Mouse (Mus musculus) heart, adult 8-10 months (tissue): ENCODE measurements around the gene Gm45837. TPM values are rescaled to one million over a fixed set of nuclear protein-coding genes. Genes with fewer than 3 reads are reported as not detected.
A peak's percentile ranks its signal among the peaks of the same experiment; 100 is the strongest.

ENCODE experiments used
- DNase-seq: peaks from one replicate; pipeline ENCODE4 v3.0.0; 2022; ENCODE audit warnings: low spot score
- total RNA-seq, 4 experiments: library from RNA; stranded (reverse); gene quantifications; 2 replicates each; pipeline ENCODE4 v1.2.4; 2022

Gene Gm45837
- total RNA-seq, 4 experiments from 2014 or later, result 3.7 to 4.3 TPM; not detected in 2

- DNase-seq, result no peak
These were observed 90.5 kb downstream of the Gm45837 start for GRCm38 (mm10) chr7:101501236-101501635.

GRCm38 (mm10) chr7:101501675-101502074 lies 91.0 kb downstream of the Gm45837 start:
- DNase-seq, result no peak

- DNase-seq, result peak; percentile 77
These were observed 92.7 kb downstream of the Gm45837 start for GRCm38 (mm10) chr7:101503351-101503750.

GRCm38 (mm10) chr7:101503803-101504202 lies 93.1 kb downstream of the Gm45837 start:
- no peak for DNase-seq

GRCm38 (mm10) chr7:101504507-101504906 lies 93.8 kb downstream of the Gm45837 start:
- DNase-seq, result no peak

- DNase-seq, result no peak
These were observed 98.5 kb downstream of the Gm45837 start for GRCm38 (mm10) chr7:101509212-101509611.

GRCm38 (mm10) chr7:101513655-101514054 lies 103.0 kb downstream of the Gm45837 start:
- DNase-seq, result no peak

- DNase-seq, result no peak
These were observed 104.1 kb downstream of the Gm45837 start for GRCm38 (mm10) chr7:101514768-101515167.

- DNase-seq, result no peak
These were observed 104.6 kb downstream of the Gm45837 start for GRCm38 (mm10) chr7:101515295-101515694.

- DNase-seq, result no peak
These were observed 105.8 kb downstream of the Gm45837 start for GRCm38 (mm10) chr7:101516460-101516859.

- DNase-seq, result no peak
These were observed 111.0 kb downstream of the Gm45837 start for GRCm38 (mm10) chr7:101521696-101522095.

- no peak for DNase-seq
These were observed 112.5 kb downstream of the Gm45837 start for GRCm38 (mm10) chr7:101523205-101523604.

- DNase-seq, result no peak
These were observed 115.8 kb downstream of the Gm45837 start for GRCm38 (mm10) chr7:101526484-101526883.

- DNase-seq, result no peak
These were observed 123.7 kb downstream of the Gm45837 start for GRCm38 (mm10) chr7:101534428-101534827.

GRCm38 (mm10) chr7:101535102-101535501 lies 124.4 kb downstream of the Gm45837 start:
- DNase-seq, result no peak

- DNase-seq, result no peak
These were observed 124.8 kb downstream of the Gm45837 start for GRCm38 (mm10) chr7:101535517-101535916.

- DNase-seq, result no peak
These were observed 126.9 kb downstream of the Gm45837 start for GRCm38 (mm10) chr7:101537541-101537940.

- DNase-seq, result peak; percentile 45
These were observed 127.7 kb downstream of the Gm45837 start for GRCm38 (mm10) chr7:101538141-101538933.

GRCm38 (mm10) chr7:101539774-101540173 lies 129.1 kb downstream of the Gm45837 start:
- DNase-seq, result no peak

- DNase-seq, result no peak
These were observed 130.0 kb downstream of the Gm45837 start for GRCm38 (mm10) chr7:101540684-101541083.

GRCm38 (mm10) chr7:101541132-101541531 lies 130.4 kb downstream of the Gm45837 start:
- DNase-seq, result peak; percentile 44

GRCm38 (mm10) chr7:101541734-101542133 lies 131.0 kb downstream of the Gm45837 start:
- no peak for DNase-seq

- DNase-seq, result no peak
These were observed 137.0 kb downstream of the Gm45837 start for GRCm38 (mm10) chr7:101547651-101548050.

- DNase-seq, result no peak
These were observed 138.6 kb downstream of the Gm45837 start for GRCm38 (mm10) chr7:101549266-101549665.
